Mouse (Mus musculus): ENCODE results near the gene Gm9049. TPM values are rescaled to one million over a fixed set of nuclear protein-coding genes. Genes with fewer than 3 reads are reported as not detected.

Gm9049 gene
- polyA plus RNA-seq, 1 experiment from 2014 or later: not detected

Other genes with a start within 250 kb of the Gm9049 start
- gene Mdm1, start 212.3 kb downstream of the Gm9049 start, polyA plus RNA-seq (2016; fragmentation: Nextera tagmentation; extraction: Ambion mirVana): 17.4 and 21.3 TPM in 2 replicates
- gene Il22, start 149.2 kb downstream of the Gm9049 start, polyA plus RNA-seq (2016; fragmentation: Nextera tagmentation; extraction: Ambion mirVana): not detected in 2 replicates
- gene Gm32717, start 113.3 kb downstream of the Gm9049 start, polyA plus RNA-seq (2016; fragmentation: Nextera tagmentation; extraction: Ambion mirVana): not detected in 2 replicates
- not detected in 2 replicates for gene Gm32802, start 95.4 kb downstream of the Gm9049 start, polyA plus RNA-seq (2016; fragmentation: Nextera tagmentation; extraction: Ambion mirVana)
- gene Iltifb, start 59.1 kb downstream of the Gm9049 start, polyA plus RNA-seq (2016; fragmentation: Nextera tagmentation; extraction: Ambion mirVana): not detected in 2 replicates
- gene Gm9040, start 27.1 kb downstream of the Gm9049 start, polyA plus RNA-seq (2016; fragmentation: Nextera tagmentation; extraction: Ambion mirVana): not detected in 2 replicates
- gene Gm9044, start 21.7 kb downstream of the Gm9049 start, polyA plus RNA-seq (2016; fragmentation: Nextera tagmentation; extraction: Ambion mirVana): not detected in 2 replicates
- not detected in 2 replicates for gene Gm9045, start 16.3 kb downstream of the Gm9049 start, polyA plus RNA-seq (2016; fragmentation: Nextera tagmentation; extraction: Ambion mirVana)
- gene Gm9046, start 10.8 kb downstream of the Gm9049 start, polyA plus RNA-seq (2016; fragmentation: Nextera tagmentation; extraction: Ambion mirVana): not detected in 2 replicates
- not detected in 2 replicates for gene Gm9048, start 5.4 kb downstream of the Gm9049 start, polyA plus RNA-seq (2016; fragmentation: Nextera tagmentation; extraction: Ambion mirVana)
- not detected in 2 replicates for gene Ifng, start 86.9 kb upstream of the Gm9049 start, polyA plus RNA-seq (2016; fragmentation: Nextera tagmentation; extraction: Ambion mirVana)

Data from heart, embryonic 12.5 days (tissue).